Mouse (Mus musculus) mouse trophoblast stem cell (cell line): ENCODE results near the gene Nexn.
"Not testable (repeated sequence)": the region's sequence is repeated elsewhere in the genome, so short reads cannot be mapped to it uniquely, and the experiment has no call there.

Source experiments
- in situ Hi-C, 2 experiments: fragments of 300-500 bp; cut with MseI, MboI; formaldehyde crosslinking; loops; 2 replicates in 1 of 2; 3 replicates in 1 of 2; pipeline ENCODE4 v1.15.1; 2025

The Nexn gene

GRCm38 (mm10) chr3:152266036-152266421, at the start of gene Nexn:
TSS of gene Nexn (minus strand) at chr3:152266350.
- in situ Hi-C loops: no loop called here

GRCm38 (mm10) chr3:152315613-152316012, 49.5 kb upstream of the Nexn start:
- in situ Hi-C loops: no loop called here

- in situ Hi-C loops: not testable (repeated sequence)
Observed at GRCm38 (mm10) chr3:152314666-152315065, 48.5 kb upstream of the Nexn start.

GRCm38 (mm10) chr3:152309250-152309645, 43.1 kb upstream of the Nexn start:
- in situ Hi-C loops: no loop called here

GRCm38 (mm10) chr3:152308485-152309249, 42.5 kb upstream of the Nexn start:
- in situ Hi-C loops: no loop called here

- in situ Hi-C loops: no loop called here
Observed at GRCm38 (mm10) chr3:152305971-152306370, 39.8 kb upstream of the Nexn start.

GRCm38 (mm10) chr3:152305080-152305479, 38.9 kb upstream of the Nexn start:
- in situ Hi-C loops: no loop called here

- in situ Hi-C loops: no loop called here
Observed at GRCm38 (mm10) chr3:152304093-152304815, 38.1 kb upstream of the Nexn start.

GRCm38 (mm10) chr3:152302991-152303390, 36.8 kb upstream of the Nexn start:
- in situ Hi-C loops: no loop called here

- in situ Hi-C loops: no loop called here
Observed at GRCm38 (mm10) chr3:152300376-152301337, 34.5 kb upstream of the Nexn start.

GRCm38 (mm10) chr3:152295896-152296295, 29.7 kb upstream of the Nexn start:
- in situ Hi-C loops: no loop called here

GRCm38 (mm10) chr3:152294400-152294799, 28.2 kb upstream of the Nexn start:
- in situ Hi-C loops: no loop called here

GRCm38 (mm10) chr3:152293530-152294181, 27.5 kb upstream of the Nexn start:
- in situ Hi-C loops: no loop called here

GRCm38 (mm10) chr3:152291895-152292294, 25.7 kb upstream of the Nexn start:
- in situ Hi-C loops: no loop called here

GRCm38 (mm10) chr3:152290175-152290798, 24.1 kb upstream of the Nexn start:
- in situ Hi-C loops: no loop called here

- in situ Hi-C loops: no loop called here
Observed at GRCm38 (mm10) chr3:152288740-152289139, 22.6 kb upstream of the Nexn start.

GRCm38 (mm10) chr3:152288276-152288675, 22.1 kb upstream of the Nexn start:
- in situ Hi-C loops: no loop called here

- in situ Hi-C loops: no loop called here
Observed at GRCm38 (mm10) chr3:152287810-152288209, 21.7 kb upstream of the Nexn start.

- in situ Hi-C loops: no loop called here
Observed at GRCm38 (mm10) chr3:152284759-152285158, 18.6 kb upstream of the Nexn start.

GRCm38 (mm10) chr3:152284306-152284705, 18.2 kb upstream of the Nexn start:
- in situ Hi-C loops: no loop called here

GRCm38 (mm10) chr3:152282126-152282525, 16.0 kb upstream of the Nexn start:
- in situ Hi-C loops: no loop called here
